Mouse (Mus musculus) ovary, postnatal 10 days (tissue): Measurements from ENCODE around the gene Csn1s2b.
"Not testable (repeated sequence)": the region's sequence is repeated elsewhere in the genome, so short reads cannot be mapped to it uniquely, and the experiment has no call there.

Experiments
- DNase-seq: peaks from one replicate; pipeline ENCODE4 v3.0.0; 2022; ENCODE audit warnings: low spot score

The Csn1s2b gene

GRCm38 (mm10) chr5:87807782-87808181 is at the start of gene Csn1s2b:
Gene Csn1s2b, plus strand, starts transcription at chr5:87808082.
- no peak for DNase-seq

DNA sequence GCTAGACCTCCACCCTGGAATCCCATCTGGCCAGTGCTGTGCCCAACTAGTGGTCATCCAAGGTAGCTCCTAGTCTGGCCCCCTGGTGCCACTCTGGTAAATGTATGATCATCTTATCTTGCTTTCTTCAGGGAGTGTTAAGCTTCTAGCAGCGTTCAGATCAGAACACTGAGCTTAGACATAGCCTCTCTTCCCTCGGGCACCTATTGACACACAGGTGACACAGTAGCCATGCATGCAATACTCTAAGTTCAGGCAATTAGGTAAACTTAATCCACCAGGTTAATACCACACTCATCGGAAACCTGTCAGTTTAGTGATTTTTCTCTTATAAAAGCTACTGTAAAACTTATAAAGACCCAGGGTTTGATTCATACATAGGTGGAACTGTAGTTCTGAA is 43.3 kb upstream of the Csn1s2b start:
- no peak for DNase-seq

DNA sequence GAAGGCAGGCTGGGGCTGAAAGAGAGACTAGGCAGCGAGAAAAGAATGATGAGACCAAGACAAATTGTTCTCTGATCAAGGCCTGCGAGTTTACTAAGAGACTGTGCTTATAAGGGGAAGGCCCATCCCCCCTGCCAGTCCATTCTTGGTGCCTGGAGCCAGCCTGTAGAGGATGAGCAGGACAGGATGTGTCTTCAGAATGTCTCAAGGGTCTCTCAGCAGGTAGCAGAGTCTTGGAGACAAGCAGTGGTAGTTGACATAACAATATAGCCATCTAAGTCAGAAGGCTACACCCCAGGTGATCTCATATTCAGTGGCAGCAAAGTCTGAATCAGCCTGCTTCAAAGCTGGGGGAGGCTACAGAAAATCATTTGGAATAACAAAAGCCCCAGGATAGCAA is 35.7 kb upstream of the Csn1s2b start:
- DNase-seq: not testable (repeated sequence)

GRCm38 (mm10) chr5:87774267-87774666 is 33.6 kb upstream of the Csn1s2b start, which contains the start of gene Csn1s2a:
Gene Csn1s2a, plus strand, starts transcription at chr5:87774567.
- no peak for DNase-seq

DNA sequence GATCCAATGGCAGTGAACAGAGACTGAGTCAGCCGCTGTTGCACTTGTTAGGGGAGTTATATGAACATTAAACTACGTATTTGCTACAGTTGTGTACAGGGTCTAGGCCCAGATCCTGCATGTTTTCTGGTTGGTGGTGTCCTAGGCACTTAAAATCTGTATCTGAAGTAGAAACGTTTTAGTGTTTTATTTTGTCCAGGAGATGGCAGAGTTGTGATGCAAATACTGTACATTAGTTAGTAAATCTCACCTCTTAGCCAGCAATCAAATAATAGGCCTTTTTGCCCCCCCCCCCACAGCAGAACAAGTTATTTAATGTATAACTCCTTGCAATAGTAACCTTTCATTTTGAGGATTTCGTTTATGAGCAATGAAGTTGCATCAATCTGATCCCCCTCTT is 25.2 kb upstream of the Csn1s2b start:
- DNase-seq: no peak

- DNase-seq: no peak
Observed at GRCm38 (mm10) chr5:87809253-87809652, 1.4 kb downstream of the Csn1s2b start.

DNA sequence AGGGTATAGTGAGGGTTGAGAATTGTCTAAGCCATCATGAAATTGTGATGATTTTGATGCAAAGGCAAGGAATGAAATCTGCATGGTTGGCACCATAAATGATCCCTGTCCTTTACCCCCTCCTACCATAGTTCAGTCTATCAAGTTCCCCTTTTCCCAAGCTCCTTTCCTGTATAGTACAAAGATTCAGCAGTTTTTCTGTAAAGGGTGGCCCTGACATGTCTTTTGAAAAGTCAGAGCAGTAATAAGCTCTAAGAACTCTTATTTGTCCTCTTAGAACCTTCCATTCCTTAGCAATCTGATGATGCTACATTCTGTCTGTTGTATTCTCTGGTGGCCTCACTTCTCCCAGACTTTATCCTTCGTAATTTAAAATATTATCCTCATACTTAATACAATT is 17.5 kb downstream of the Csn1s2b start, which contains the start of gene Prr27:
TSS of gene Prr27 (plus strand) at position 301 of the 400 bp plus-strand sequence.
- no peak for DNase-seq

- no peak for DNase-seq
Observed at GRCm38 (mm10) chr5:87855136-87855716, 47.3 kb downstream of the Csn1s2b start.

DNA sequence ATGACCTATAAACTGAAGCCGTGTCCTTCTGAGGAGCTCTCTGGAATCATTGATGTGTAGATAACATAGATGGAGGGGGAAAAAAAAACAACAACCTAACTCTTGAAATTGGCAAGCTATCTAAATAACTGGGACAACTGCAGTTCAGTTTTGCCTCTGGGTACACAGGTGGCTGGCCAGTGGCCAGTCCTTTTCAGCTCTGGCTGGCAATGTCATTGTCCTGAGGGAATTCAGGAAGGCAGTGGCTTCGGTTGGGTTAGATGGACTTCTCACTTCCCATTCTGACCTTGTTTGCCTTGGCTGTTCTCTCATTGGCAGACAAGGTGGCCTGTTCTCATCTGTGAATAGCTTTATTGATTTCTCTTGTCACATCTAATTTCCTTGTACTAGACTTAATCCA is 62.2 kb downstream of the Csn1s2b start:
- no peak for DNase-seq

DNA sequence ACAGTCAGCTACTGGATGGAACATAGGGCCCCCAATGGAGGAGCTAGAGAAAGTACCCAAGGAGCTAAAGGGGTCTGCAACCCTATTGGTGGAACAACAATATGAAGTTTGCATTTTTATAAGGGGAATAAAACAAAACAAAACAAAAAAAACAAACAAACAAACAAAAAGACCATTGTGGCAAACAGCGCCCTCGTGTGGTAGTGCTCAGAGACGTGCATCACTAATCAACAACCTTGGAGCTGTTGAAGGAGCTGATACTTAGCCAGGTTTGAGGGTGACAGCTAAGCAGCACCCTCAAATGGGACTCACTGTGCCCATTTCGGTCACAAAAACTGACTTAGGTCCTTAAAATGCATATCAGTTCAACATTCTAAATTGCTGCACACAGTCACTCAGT is 63.5 kb downstream of the Csn1s2b start:
- no peak for DNase-seq
